Mouse (Mus musculus) right cerebral cortex, postnatal 36 days (tissue): ENCODE results near the gene Ccdc155.
"Not testable (repeated sequence)": the region's sequence is repeated elsewhere in the genome, so short reads cannot be mapped to it uniquely, and the experiment has no call there.

Experiments
- DNase-seq, 2 experiments: peaks; one replicate each; pipeline ENCODE4 v3.0.0; 2022; ENCODE audit warnings: low spot score in 2 of 2, mixed read lengths in 1 of 2

Gene Ccdc155

DNA sequence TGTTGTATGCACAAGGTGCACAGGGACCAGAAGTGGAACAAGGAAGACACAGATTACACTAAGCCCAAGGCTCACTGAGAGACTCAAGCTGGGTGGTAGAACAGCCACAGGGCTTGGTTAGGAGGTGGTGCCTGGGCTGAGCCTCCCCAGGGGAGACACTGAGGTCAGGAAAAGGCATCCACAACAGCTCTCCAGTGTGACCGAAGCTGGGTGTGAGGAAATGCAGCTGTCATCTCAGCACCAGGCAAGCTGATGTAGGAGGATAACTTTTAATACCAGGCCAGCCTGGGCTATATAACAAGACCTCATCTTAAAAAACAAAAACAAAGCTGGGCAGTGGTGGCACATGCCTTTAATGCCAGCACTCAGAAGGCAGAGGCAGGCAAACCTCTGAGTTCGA is 13.5 kb downstream of the Ccdc155 start:
- no peak for DNase-seq

- no peak for DNase-seq
These were observed 14.5 kb downstream of the Ccdc155 start for GRCm38 (mm10) chr7:45190186-45190585.

GRCm38 (mm10) chr7:45189600-45189999 is 15.1 kb downstream of the Ccdc155 start:
- peak in 1 of 2 experiments; percentile 80 for DNase-seq

GRCm38 (mm10) chr7:45185921-45186320 is 18.8 kb downstream of the Ccdc155 start:
- no peak for DNase-seq

GRCm38 (mm10) chr7:45183672-45184071 is 21.0 kb downstream of the Ccdc155 start:
- DNase-seq, result no peak

- DNase-seq, result no peak
These were observed 22.1 kb downstream of the Ccdc155 start for GRCm38 (mm10) chr7:45182606-45183005.

- DNase-seq, result peak; percentile 80 to 87
These were observed 22.5 kb downstream of the Ccdc155 start for GRCm38 (mm10) chr7:45182199-45182601.

DNA sequence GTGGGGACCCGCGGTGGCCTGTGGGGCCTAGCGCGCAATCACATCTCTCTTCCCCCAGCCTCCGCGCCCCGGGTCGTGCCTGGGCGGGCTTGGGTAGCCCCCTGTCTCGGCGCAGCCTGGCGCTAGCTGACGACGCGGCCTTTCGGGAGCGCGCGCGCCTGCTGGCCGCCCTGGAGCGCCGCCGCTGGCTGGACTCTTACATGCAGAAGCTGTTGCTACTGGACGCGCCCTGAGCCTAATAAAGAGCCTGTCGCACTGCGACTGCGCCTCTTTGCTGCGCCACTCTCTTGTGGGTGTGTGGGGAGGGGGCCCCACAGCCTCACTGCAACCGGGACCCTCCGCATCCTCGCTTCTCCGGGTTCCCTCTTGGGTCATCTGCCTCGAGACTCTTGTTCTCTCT is 23.2 kb downstream of the Ccdc155 start:
- DNase-seq, result no peak

DNA sequence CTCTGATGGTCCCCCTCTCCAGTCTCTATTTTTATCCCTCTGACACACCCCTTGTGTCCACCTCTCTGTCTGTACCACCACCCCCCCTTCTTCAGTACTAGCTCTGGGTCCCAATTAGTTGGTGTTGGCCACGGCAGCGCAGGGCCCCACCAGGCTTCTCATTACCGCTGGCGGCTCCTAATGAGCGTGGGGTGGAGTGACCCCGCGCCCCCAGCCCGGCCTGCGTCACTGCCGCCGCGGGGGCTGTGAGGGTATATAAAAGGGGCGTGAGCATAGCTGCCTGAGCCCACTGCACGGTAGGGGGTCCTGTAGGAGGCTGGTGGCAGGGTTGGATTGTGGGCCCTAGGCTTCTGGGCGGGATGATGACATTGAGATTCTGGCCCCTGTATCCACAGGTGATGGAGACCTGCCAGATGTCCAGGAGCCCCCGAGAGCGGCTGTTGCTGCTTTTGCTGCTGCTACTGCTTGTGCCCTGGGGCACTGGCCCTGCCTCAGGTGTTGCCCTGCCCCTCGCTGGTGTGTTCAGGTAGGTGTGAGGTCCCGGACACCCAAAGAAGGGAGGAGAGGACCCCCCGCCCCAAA is 23.7 kb downstream of the Ccdc155 start, which contains the start of gene Pth2:
TSS of gene Pth2 (plus strand) at position 100 of the 582 bp plus-strand sequence.
- DNase-seq, result no peak

GRCm38 (mm10) chr7:45179469-45179868 is 25.2 kb downstream of the Ccdc155 start, which contains the start of gene Gfy:
Gene Gfy, minus strand, starts transcription at chr7:45179569.
- DNase-seq, result no peak

DNA sequence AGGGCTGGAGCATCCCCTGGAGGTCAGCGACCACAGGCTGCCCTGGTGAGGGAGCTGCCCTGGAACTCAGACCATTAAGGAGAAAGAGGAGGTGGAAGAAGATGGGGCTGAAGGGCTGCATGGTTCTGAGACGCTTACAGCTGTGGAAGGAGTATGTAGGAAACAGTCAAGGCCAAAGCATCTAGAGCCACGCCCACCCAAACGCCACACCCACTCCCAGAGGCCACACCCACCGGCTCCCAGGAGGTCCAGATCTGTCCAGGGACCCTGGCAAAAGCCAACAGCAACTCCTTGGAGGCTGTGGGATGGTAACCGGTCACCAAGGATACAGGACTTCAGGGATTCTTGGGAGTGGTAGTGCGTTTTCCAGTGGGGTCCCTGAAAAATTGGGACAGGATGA is 26.1 kb downstream of the Ccdc155 start:
- DNase-seq, result no peak

- DNase-seq, result no peak
These were observed 28.3 kb downstream of the Ccdc155 start for GRCm38 (mm10) chr7:45176356-45176755.

DNA sequence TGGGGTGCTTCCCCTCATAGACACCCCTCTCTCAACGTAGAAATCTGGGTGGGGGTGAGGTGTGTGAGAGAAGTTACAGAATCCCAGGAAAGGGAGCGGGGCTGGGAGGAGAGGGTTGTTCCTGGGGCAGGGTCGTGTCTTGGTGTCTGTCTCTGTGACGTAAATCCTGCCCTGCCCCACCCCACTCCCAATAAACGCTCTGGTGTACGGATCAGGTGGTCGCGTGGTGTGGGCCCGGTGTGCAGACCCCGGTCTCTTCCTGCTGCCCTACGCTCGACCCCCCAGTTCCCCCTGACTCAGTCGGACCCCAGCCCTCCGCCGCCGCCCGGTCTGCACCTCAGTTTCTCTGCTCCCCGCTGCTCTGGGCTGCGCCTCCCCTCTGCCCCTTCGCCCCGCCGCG is 28.8 kb downstream of the Ccdc155 start:
- no peak for DNase-seq

- DNase-seq, result no peak
These were observed 29.3 kb downstream of the Ccdc155 start for GRCm38 (mm10) chr7:45175398-45175797.

- no peak for DNase-seq
These were observed 30.0 kb downstream of the Ccdc155 start for GRCm38 (mm10) chr7:45174567-45175280.

DNA sequence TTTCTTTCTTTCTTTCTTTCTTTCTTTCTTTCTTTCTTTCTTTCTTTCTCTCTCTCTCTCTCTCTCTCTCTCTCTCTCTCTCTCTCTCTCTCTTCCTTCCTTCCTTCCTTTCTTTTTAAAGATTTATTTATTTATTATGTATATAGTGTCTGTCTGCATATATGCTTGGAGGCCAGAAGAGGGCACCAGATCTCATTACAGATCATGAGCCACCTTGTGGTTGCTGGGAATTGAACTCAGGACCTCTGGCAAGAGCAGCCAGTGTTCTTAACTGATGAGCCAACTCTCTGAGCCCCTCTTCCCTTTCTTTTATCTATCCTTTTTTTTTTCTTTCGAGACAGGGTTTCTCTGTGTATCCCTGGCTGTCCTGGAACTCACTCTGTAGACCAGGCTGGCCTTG is 30.9 kb downstream of the Ccdc155 start:
- DNase-seq, result not testable (repeated sequence)

- DNase-seq, result no peak
These were observed 31.7 kb downstream of the Ccdc155 start for GRCm38 (mm10) chr7:45172974-45173373.

- no peak for DNase-seq
These were observed 35.2 kb downstream of the Ccdc155 start for GRCm38 (mm10) chr7:45169495-45169894.

DNA sequence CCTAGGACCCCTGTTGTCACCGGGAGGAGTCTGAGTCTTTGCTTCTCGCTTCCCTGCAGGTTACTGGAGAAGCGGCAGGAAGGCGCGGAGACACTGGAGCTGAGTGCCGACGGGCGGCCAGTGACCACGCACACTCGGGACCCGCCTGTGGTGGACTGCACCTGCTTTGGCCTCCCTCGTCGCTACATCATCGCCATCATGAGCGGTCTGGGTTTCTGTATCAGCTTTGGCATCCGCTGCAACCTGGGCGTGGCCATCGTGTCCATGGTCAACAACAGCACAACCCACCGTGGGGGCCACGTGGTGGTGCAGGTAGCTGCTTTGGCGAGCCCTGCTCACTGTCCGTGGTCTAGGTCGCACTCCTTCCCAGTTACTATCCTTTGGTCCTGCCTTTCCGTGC is 36.0 kb downstream of the Ccdc155 start:
- no peak for DNase-seq

- DNase-seq, result peak in 1 of 2 experiments; percentile 68
These were observed 36.8 kb downstream of the Ccdc155 start for GRCm38 (mm10) chr7:45167761-45168445.

- no peak for DNase-seq
These were observed 37.7 kb downstream of the Ccdc155 start for GRCm38 (mm10) chr7:45166950-45167401.

DNA sequence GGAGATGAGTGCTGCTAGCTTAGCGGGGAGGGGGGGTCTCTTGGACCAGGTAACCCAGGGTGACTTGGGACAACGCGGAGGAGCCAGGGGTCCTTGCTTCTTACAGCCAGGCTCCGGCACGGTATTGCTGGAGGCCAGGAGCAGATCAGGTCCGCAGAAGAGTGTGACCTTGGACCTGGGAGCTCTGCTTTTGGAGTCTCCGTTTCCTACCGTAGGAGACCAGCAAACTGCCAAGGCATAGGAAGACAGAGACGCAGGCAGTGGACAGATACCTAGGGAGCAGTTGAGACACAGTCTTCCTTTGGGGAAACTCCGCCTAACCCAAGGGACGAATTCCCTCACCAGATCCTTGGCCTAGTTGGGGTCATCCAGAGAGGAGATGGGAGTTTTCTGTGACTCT is 39.0 kb downstream of the Ccdc155 start:
- DNase-seq, result no peak

DNA sequence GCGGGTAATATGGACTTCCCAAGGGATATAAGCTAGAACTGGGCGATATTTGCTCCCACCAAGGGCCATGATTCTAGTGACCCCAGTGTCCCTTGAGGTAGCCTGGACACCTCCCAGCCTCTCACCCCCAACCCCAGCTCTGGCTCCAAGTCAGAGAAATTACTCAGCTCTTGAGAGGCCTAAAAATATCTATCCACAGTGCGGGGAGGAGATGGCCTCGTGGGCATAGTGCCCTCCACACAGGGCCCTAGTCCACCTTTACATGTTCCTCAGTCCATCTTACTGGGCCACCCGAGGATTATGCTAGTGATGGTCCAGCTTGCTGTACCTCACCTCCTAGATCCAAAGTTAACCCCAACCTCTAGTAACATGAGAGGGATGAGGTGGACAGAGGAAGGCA is 39.9 kb downstream of the Ccdc155 start:
- DNase-seq, result no peak
